In the genomic region with DNA sequence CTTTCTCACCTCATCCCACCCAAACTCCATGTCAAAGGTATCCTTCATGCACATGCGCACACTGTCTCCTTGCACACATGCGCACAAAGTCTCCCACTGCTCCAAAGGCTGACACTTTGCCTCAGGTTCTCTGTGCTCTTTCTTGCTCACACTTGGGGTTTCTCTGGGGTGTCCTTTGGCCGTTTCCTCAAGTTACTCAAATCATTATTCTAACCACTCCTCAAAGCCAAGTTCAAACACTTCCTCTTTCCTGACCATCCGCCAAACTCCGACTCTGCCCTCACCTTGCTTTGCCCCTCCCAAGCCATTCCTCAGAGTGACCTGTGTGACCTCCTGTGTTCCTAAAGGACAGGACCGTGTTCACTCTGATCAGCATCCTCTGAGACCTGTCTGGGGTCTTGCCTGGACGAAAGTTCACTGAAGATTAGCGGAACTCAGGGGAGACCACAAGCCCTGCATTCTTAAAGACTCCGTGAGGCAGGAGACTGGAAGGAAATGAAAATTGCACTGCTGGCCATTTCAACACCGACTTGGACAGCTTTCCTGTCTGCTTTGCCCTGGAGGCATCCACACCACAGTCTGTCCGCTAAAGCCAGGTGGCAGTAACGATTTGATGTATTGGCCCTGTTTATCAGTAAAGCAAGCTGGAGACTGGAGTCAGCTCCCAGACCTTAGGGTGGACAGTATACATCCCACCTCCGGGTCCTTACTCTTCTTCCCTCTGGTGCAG, we compare ENCODE assay signal across 21 mouse cellular contexts. TPM values are rescaled to one million over a fixed set of nuclear protein-coding genes. Genes with fewer than 3 reads are reported as not detected.
DNase-seq lines count a peak whose midpoint lies in the region; ATAC-seq and TF ChIP-seq lines count a peak whose summit lies in the region.
"Had no signal": no experiment of that assay in that cellular context is flagged by ENCODE, and none has a peak within 500 bp of the region (broad histone marks: within the 10 kb centered on the region; RNA-seq: fewer than 3 reads in every experiment).

No protein-coding gene starts in this region.

- H3K36me3 ChIP-seq in kidney, adult 2 months (ENCODE audit: control insufficient read depth, insufficient read depth, low read length): no peaks in the 10 kb centered on the region
- H3K36me3 ChIP-seq: embryonic facial prominence, embryonic 15.5 days; hindbrain, embryonic 15.5 days had no signal

- WGBS in kidney, adult 2 months: 65% methylated on average over 13 of the region's 13 CpGs

- DNase-seq in kidney, adult 2 months: peak; percentile 26
- no peak for DNase-seq in kidney, postnatal 25 days
- DNase-seq in NIH3T3 (ENCODE audit: low read depth): peak; percentile 50
- DNase-seq in ovary, postnatal 36 days (ENCODE audit: low spot score): no peak
- no peak for DNase-seq in cerebellum, adult 18-20 months
- DNase-seq: cerebellum, postnatal 36 days; gastrocnemius, postnatal 36 days; kidney, postnatal 10 days; right cerebral cortex, postnatal 4 days; thymus, postnatal 4 days had no signal

- no peaks in the 10 kb centered on the region for H3K27me3 ChIP-seq in kidney, adult 2 months (replicated peaks; ENCODE audit: control insufficient read depth, insufficient read depth, low read length)
- H3K27me3 ChIP-seq: CH12.LX; embryonic facial prominence, embryonic 15.5 days; hindbrain, embryonic 15.5 days had no signal

- TF ChIP-seq CTCF in kidney, adult 2 months (conservative IDR thresholded peaks at IDR 0.05; ENCODE audit: insufficient read depth, insufficient read length, low read depth, low read length): no peak; the same call in 1 of the 2 replicates
- TF ChIP-seq CTCF in bone marrow macrophage, adult 2 months (IDR thresholded peaks at IDR 0.05; ENCODE audit: low read depth, low read length): no peak

- no peak overlapping the region for H3K27ac ChIP-seq in kidney, adult 2 months (ENCODE audit: insufficient read depth, low read depth, low read length)
- H3K27ac ChIP-seq in bone marrow macrophage, adult 2 months (ENCODE audit: insufficient read depth, low read depth, low read length): no peak overlapping the region
- H3K27ac ChIP-seq: embryonic facial prominence, embryonic 15.5 days; hindbrain, embryonic 15.5 days had no signal

- peak; percentile 70 for ATAC-seq in megakaryocyte progenitor cell, adult 5-6 weeks (replicated peaks; ENCODE audit: poor library complexity)
- ATAC-seq: forebrain, embryonic 16.5 days had no signal

- H3K4me3 ChIP-seq in kidney, adult 2 months (ENCODE audit: insufficient read depth, low read depth, low read length): no peak overlapping the region
- peak overlapping the region; percentile 15 for H3K4me3 ChIP-seq in bone marrow macrophage, adult 2 months (ENCODE audit: insufficient read depth, low read length)
- H3K4me3 ChIP-seq: embryonic facial prominence, embryonic 15.5 days; hindbrain, embryonic 15.5 days; myocyte had no signal

- H3K4me1 ChIP-seq in kidney, adult 2 months (ENCODE audit: control insufficient read depth, insufficient read depth, low read length): peaks cover 10% of the 10 kb centered on the region; the same call in 1 of the 2 replicates
- peaks cover 17% of the 10 kb centered on the region for H3K4me1 ChIP-seq in bone marrow macrophage, adult 2 months (ENCODE audit: control insufficient read depth, insufficient read depth, low read length)
- H3K4me1 ChIP-seq: embryonic facial prominence, embryonic 15.5 days; hindbrain, embryonic 15.5 days had no signal

- no peak for TF ChIP-seq POLR2A in kidney, adult 2 months (IDR thresholded peaks at IDR 0.05; ENCODE audit: low read depth, low read length)
- TF ChIP-seq POLR2A in bone marrow macrophage, adult 2 months (IDR thresholded peaks at IDR 0.05; ENCODE audit: borderline replicate concordance, low read depth, low read length): no peak

RNA-seq across cellular contexts. Expression of a gene that starts 22.6 kb away (rescaled TPM):
- polyA plus RNA-seq in kidney, adult 2 months (2012; rRNA removed): not detected in 2 replicates
- not detected in 2 replicates for polyA plus RNA-seq in bone marrow macrophage, adult 2 months (2012; ENCODE audit: insufficient read depth, insufficient read length, missing spikeins)
- not detected in 2 replicates for total RNA-seq in megakaryocyte progenitor cell, adult 5-6 weeks (2015)
- not detected in 2 replicates for total RNA-seq in megakaryocyte progenitor cell, adult 5-6 weeks (2017)
- total RNA-seq: CH12.LX; gastrocnemius, postnatal 36 days; left cerebral cortex, adult 18-20 months had no signal
- polyA plus RNA-seq: embryonic facial prominence, embryonic 15.5 days; forebrain, embryonic 16.5 days; heart, postnatal 0 days; hindbrain, embryonic 15.5 days; limb, embryonic 14.5 days; myocyte; stomach, embryonic 16.5 days had no signal

RNA-seq across cellular contexts. Expression of a gene that starts 30.2 kb away (rescaled TPM):
- 16.8 and 17.4 TPM in 2 replicates for polyA plus RNA-seq in kidney, adult 2 months (2012; rRNA removed)
- 0.44 TPM in 1 of 2 replicates, not detected in the other for polyA plus RNA-seq in bone marrow macrophage, adult 2 months (2012; ENCODE audit: insufficient read depth, insufficient read length, missing spikeins)
- total RNA-seq in megakaryocyte progenitor cell, adult 5-6 weeks (2015): 0.15 and 2.0 TPM in 2 replicates
- 0.71 and 2.5 TPM in 2 replicates for total RNA-seq in megakaryocyte progenitor cell, adult 5-6 weeks (2017)

Comparison
In these comparisons a context has a peak if more than half of its experiments do, and no peak if none do; other contexts are left out.
1. DNase-seq: peak in kidney, adult 2 months (single experiment) and NIH3T3 (single experiment); none in kidney, postnatal 25 days (0 of 2), ovary, postnatal 36 days (single experiment) and cerebellum, adult 18-20 months (0 of 2).
2. RNA of a gene that starts 30.2 kb away (polyA plus RNA-seq): 16.8 to 17.4 TPM in kidney, adult 2 months; 0.44 TPM in bone marrow macrophage, adult 2 months; every median in the first group is over 10 times any median in the second.